Mouse (Mus musculus): ENCODE results near the gene Cdc42bpg.

DNA sequence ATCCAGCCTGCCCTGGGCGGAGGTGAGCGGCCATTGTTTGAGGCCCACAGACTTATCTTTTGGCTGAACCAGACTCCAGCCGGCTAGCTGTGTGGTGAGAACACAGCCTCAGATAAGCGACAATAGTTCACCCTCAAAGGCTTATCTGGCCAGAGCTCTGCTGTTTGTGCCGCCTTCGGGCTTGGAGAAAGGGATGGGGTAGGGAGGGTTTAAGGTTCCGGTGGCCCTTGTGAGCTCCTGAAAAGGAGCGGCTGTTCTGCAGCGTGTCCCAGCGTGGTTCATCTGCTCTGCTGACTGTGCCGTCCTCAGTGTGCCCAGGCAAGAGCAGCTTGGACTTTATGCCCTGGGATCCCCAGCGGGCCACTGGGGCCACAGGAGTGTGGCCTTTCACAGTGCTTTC lies 21.8 kb upstream of the Cdc42bpg start:
- TF ChIP-seq EP300 (IDR thresholded peaks at IDR 0.05; ENCODE audit: insufficient read depth, low read depth, low read length) = no peak
- no peak for TF ChIP-seq POLR2A (IDR thresholded peaks at IDR 0.05; ENCODE audit: insufficient read depth, low read length)
- TF ChIP-seq CTCF (IDR thresholded peaks at IDR 0.05; ENCODE audit: low read depth, low read length) = no peak

All from ES-Bruce4 (cell line).